Mouse (Mus musculus) kidney, adult 8-10 months (tissue): ENCODE results near the gene Gm26602.

Experiments used
- DNase-seq, 2 experiments: peaks; one replicate each; pipeline ENCODE4 v3.0.0; 2022

The Gm26602 gene

GRCm38 (mm10) chr10:79918231-79919078 is 7.8 kb downstream of the Gm26602 start:
- no peak for DNase-seq

GRCm38 (mm10) chr10:79919251-79919849 is 8.7 kb downstream of the Gm26602 start:
- DNase-seq: no peak

GRCm38 (mm10) chr10:79920056-79920890 is 9.6 kb downstream of the Gm26602 start:
- DNase-seq: no peak

GRCm38 (mm10) chr10:79920958-79921535 is 10.4 kb downstream of the Gm26602 start, which contains the start of gene R3hdm4:
Gene R3hdm4 (minus strand): TSS chr10:79921208.
- DNase-seq: no peak

GRCm38 (mm10) chr10:79921572-79921971 is 10.9 kb downstream of the Gm26602 start:
- DNase-seq: no peak

- peak; percentile 86 to 95 for DNase-seq
Measured at GRCm38 (mm10) chr10:79924998-79925784, 14.5 kb downstream of the Gm26602 start.

GRCm38 (mm10) chr10:79925785-79926490 is 15.3 kb downstream of the Gm26602 start:
- DNase-seq: no peak

GRCm38 (mm10) chr10:79926491-79927323 is 16.1 kb downstream of the Gm26602 start, which contains the start of gene Arid3a:
Gene Arid3a (plus strand): TSS chr10:79927043.
- DNase-seq: peak; percentile 89 to 90

- peak in 1 of 2 experiments; percentile 44 for DNase-seq
Measured at GRCm38 (mm10) chr10:79927324-79928029, 16.8 kb downstream of the Gm26602 start.

- DNase-seq: no peak
Measured at GRCm38 (mm10) chr10:79928030-79928694, 17.5 kb downstream of the Gm26602 start.

GRCm38 (mm10) chr10:79928907-79929701 is 18.4 kb downstream of the Gm26602 start:
- DNase-seq: no peak

GRCm38 (mm10) chr10:79929967-79930825 is 19.5 kb downstream of the Gm26602 start:
- DNase-seq: no peak

- no peak for DNase-seq
Measured at GRCm38 (mm10) chr10:79930826-79931186, 20.1 kb downstream of the Gm26602 start.

- no peak for DNase-seq
Measured at GRCm38 (mm10) chr10:79931797-79932196, 21.1 kb downstream of the Gm26602 start.

GRCm38 (mm10) chr10:79932736-79933135 is 22.1 kb downstream of the Gm26602 start:
- peak; percentile 41 to 65 for DNase-seq

- DNase-seq: no peak
Measured at GRCm38 (mm10) chr10:79933145-79933679, 22.6 kb downstream of the Gm26602 start.

- DNase-seq: no peak
Measured at GRCm38 (mm10) chr10:79933861-79934260, 23.2 kb downstream of the Gm26602 start.
